Mouse (Mus musculus): Measurements from ENCODE around the gene Hnrnpa3.

DNA sequence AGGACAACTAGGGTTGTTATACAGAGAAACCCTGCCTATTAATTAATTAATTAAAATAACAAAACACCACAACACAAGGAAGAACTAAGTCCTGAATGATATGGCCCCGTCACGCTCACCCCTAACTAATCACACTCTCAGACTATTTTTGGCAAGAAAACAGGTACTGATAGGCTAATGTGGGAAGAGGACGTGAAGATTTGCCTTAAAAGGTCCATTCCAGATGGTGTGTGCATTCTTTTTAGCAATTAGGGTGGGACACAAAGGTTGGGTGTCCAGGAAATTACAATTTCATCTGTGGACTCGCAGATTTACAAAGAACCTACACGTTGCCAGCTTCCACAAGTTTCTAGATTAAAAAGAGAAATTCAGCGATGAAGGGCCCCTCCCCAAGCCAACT is 27.0 kb upstream of the Hnrnpa3 start:
- TF ChIP-seq CTCF (IDR thresholded peaks at IDR 0.05; ENCODE audit: low read depth), result no peak
- no peak for TF ChIP-seq EP300 (optimal IDR thresholded peaks at IDR 0.05)

Data from stomach, postnatal 0 days (tissue).